Mouse (Mus musculus) cerebellum, postnatal 10 days (tissue): Measurements from ENCODE around the gene C730034F03Rik.

ENCODE experiments used
- DNase-seq, 2 experiments: peaks; one replicate each; pipeline ENCODE4 v3.0.0; 2021; ENCODE audit warnings: mixed read lengths in 2 of 2

Gene C730034F03Rik

DNA sequence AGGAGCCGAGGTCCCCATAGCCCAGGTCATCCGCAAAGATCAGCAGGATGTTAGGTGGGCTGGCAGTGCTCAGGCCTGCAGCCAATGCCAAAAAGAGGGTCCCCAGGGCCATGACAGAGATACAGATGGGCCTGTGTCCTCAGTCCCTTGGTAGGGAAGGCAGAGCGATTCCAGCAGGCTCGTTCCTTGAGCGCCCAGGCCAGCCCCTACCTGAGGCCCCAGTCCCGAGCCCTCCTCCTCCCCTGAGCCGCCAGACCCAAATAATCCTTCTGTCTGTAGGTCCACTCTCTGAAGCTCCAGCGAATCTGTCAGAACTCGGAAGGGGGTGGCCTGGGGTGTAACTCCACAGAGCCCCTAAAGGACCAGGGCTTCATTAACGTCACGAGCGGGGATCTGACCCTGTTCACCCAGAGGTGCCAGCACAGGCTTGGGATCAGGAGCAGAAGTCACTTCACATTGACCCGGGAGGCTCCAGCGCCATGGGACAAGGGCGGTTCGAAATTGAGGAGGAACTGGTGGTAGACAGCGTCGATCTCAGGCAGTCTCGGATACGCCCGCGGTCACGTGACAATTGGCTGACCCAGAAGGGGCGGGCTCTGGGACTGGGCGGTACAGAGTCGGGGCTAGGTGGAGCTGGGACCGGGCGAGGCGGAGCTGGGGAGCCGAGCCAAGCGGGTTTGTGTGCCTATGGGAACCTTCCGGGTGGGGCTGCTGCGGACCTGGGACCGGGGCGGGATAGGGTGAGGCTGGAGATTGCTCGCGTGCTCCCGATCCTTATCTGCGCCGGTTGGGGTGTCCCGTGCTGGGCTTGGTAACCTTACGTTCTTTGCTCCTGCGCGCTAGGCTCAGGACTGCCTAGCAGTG lies 46.5 kb downstream of the C730034F03Rik start:
- peak; percentile 97 to 98 for DNase-seq

DNA sequence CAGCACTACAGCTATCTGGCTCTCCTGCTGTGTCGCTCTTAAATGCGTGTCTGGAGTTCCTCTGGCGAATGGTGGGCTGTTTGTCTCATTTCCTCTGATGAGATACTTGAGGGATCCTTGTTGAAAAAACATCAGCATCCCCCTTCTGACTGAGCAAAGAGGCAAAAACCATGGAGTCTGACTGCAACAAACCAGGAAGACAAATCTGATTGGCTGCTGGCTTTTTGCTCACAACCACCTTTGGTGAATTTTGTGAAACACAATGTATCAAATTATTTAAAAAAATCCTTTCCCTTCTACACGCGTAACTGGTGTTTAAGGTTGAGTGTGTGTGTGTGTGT lies 47.1 kb downstream of the C730034F03Rik start:
- no peak for DNase-seq

- DNase-seq, result peak in 1 of 2 experiments; percentile 35
Observed at GRCm38 (mm10) chr15:89477091-89477491, 47.7 kb downstream of the C730034F03Rik start, which contains the start of gene Arsa. Arsa (minus strand) TSS chr15:89477425.

GRCm38 (mm10) chr15:89477806-89478205 lies 48.4 kb downstream of the C730034F03Rik start:
- peak in 1 of 2 experiments; percentile 21 for DNase-seq

DNA sequence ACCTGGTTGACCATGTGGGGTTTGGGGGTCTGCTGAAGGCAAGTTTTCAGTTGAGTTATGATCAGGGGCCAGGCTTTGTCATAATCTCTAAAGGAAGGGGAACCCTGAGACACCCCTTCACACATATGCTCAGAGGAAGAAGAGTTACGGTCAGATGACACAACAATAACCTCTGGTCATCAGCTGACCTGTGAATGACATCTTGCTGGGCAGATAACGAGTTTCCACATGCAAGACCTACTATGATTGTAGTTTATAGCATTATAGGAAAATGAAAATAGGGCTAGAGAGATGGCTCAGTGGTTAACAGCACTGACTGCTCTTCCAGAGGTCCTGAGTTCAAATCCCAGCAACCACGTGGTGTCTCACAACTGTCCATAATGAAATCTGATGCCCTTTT lies 49.2 kb downstream of the C730034F03Rik start:
- no peak for DNase-seq
